Mouse (Mus musculus): ENCODE data around the gene Prr29.
"Not testable (repeated sequence)": the region's sequence is repeated elsewhere in the genome, so short reads cannot be mapped to it uniquely, and the experiment has no call there.

Gene Prr29

DNA sequence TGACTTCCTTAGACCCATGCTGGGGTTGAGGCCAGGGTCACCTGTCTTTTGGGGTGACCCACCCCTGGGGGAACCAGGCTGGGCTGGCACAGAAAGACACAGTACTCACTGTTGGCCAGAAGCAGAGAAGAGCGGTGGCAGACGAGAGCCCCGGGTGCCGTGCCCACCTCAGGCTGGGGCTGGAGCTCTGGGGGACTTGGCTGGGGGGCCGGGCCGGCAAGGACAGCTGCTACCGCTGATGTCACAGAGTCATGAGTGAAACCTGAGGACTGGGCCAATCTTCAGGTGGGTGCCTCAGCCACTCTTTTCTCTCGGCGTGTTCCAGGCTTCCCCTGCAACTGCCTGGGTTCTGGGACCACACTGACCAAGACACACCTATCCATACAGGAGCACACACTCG is at the start of gene Prr29:
Gene Prr29 (plus strand): TSS at position 107 of the 400 bp plus-strand sequence.
- no peak for DNase-seq

DNA sequence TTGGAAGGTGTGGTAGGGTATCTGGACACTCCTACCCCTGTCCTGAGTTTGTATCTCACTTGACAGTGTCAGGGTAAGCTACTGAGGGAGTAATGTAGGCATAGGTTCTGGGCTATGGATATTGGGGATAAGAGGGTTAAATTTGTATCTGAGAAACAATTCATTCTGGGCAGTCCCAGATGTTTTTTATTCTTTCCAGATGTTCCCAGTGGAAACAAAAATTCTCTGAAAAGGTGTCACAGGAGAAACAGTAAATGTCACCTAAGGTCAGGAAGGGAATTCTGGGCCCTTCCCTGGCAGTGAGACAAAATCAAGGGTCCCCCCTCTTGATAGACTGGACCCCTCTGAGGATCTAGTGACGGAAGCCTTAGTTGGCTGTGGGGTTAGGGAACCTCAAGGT is 48.9 kb upstream of the Prr29 start:
- DNase-seq: no peak

DNA sequence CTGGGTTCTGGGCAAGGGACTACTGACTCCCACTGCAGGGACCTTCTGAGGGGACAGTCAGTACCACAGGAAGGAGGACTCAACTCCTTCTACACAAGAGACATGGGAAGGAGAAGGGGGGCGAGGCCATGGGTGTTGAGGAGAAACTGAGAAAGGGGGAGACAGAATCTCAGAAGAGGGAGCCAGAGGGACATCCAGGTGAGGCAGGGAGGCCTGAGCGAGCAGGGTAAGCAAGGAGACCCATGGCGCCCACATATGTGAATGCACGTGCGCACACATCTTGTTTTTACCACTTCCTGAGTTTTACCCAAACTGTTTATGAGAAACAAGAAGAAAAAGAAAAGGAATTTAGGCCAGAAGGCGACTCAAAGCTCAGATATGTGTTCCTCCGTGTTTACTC is 47.5 kb upstream of the Prr29 start:
- no peak for DNase-seq

DNA sequence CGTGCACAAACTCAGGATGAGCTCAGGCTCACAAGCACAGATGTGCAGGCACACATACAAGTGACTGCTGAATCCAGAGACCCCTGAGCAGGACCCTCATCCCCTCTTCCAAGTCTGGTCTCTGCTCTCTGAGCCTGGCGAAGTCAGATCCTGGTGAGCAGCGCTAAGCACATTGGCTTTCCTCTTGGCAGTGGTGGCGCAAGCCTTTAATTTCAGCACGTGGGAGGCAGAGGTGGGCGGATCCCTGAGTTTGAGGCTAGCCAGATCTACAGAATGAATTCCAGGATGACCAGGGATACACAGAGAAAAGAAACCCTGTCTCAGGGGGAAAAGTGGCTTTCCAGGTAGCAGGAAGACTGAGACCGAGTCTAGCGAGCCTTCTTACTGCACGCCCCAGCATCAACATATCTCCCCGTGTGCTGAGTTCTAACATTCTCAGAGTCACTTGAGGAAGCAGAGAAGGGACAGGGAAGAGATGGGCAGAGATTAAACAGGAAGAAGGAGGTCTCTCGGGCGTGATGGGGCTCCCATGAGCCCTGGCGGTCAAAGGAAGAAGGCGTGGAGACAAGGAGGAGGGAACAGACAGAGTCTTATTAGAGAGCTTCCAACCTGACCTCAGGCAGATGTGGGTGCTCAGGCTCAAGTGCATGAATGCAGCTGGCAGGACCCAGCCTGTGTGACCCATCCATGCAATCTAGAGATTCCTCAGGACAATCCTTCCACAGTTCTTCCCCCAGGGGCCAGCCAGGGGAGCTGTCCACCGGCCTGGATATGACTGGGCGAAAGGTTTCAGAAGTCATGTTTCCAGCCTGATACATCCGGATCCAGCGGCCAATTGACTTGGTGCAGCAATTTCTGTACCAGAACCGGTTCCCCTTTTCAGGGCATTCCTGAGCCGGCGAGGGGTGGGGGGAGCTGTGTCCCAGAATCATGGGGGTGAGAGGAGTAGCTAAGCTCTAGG is 46.6 kb upstream of the Prr29 start:
- DNase-seq: no peak

DNA sequence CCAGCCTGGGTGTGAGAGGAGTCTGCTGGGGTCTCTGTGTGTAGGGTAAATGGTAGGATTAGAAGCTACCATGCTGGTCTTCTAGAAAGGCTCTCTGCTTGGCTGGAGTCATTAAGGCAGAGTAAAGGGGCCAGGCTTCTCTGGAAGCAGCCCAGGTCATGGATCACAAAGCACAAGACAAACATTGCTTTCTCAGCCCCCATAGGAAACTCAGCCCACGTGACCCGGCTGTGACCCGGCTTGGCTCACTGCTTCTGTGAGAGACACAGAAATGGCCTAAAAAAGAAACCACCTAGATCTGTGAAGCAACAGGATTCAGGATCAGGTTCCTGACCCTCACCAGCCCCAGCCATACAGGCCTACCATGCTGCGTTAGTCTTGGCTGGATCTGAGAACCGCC is 40.4 kb upstream of the Prr29 start:
- no peak for DNase-seq

DNA sequence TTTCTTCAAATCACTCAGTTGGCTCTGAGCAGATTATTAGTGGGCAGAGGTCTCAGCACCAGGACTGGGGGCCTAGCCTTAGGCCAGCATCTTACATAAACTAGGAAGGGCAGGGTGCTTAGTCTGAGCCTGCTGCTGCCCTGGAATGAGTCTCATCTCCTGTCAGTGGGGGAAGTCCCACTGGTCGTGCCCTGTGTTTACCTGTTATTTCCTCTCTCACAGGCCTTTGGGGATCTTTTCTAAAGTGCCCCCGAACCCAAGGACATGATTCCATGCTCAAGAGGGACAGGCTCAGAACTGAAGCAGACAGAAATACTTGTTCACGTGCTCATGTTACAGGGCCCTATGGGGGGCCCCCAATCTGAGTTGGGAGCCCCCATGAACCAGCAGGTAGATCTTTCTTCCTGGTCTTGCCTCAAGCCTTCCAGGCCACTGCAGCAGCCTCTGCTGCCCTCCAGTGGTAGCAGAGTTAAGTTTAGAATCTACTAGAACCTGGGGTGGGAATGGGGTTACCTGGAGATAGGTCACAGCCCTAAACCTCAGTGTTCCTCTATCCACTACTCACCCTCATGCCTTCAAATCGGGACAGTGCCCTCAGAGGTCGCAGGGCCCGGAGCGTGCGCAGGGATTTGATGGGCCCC is 39.6 kb upstream of the Prr29 start:
- DNase-seq: peak; percentile 17

DNA sequence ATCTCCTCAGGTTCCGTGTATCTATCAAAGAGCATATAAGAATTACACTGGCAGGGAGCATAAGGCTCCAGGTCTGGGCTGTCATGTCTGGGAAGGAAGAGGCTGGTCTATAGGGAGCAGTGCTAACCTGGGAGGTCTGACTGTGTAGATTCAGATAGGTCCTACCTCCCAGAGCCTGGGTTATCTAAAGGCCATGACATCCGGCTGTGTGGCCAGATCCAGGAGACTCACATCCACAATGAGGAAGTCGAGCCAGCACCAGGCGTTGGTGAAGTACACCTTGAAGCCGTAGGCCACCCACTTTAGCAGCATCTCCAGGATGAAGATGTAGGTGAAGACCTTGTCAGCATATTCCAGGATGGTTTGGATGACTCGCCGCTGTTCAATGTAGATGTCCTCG is 38.8 kb upstream of the Prr29 start:
- DNase-seq: no peak

DNA sequence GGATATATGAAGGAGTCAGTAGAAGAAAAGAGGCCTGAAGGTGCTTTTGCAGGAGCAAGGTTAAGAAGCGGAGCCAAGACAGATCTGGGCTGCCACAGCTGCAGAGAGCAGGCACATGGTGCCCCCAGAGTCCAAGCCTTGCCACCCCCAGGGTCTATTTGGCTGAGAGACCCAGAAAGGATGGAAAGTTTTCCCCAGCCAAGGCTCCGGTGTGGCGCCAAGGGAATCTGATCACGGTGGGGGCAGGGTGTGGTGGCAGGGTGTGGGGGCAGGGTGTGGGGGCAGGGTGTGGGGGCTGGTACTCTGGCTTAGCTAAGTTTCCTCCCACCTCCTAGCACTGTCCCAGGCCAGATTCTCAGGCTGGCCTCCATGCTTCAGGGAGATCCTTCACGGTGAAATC is 36.8 kb upstream of the Prr29 start:
- DNase-seq: no peak

DNA sequence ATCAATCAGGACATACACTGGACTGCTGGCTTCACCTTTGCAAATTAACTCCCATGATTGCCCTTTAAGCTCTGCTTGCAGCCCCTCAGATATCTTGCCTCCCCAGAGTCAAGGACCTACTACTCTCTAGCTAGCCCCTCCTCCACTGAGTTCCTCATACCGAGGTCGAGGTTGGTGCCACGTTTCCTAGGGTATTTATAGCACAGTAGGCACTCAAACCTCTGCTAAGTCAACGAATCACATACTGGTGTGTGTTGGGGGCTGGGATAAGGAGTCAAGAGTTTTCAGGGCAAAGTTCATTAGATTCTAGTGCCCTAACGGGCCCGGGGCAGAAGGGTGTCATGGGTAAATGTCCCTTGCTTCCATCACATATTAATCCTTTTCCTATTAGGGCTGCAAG is 36.1 kb upstream of the Prr29 start:
- no peak for DNase-seq

DNA sequence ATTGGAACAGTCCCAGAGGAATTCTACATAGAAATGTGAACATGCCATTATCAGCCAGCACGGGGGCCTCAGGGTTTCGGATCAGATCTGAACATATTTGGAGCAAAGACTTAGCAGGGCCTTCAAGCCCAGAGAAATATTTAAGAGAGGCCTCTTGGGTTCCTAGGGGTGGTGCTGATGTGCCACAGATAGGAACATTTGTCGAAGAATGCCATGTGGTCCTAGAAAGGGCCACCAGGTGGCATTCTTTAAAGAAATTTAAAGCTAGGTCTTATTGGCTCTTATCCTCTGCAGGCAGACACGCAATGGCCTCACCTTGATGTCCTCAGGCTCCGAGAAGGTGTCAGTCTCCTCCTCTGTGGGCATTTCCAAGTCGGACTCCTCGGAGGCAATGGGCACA is 35.6 kb upstream of the Prr29 start:
- peak; percentile 26 for DNase-seq

DNA sequence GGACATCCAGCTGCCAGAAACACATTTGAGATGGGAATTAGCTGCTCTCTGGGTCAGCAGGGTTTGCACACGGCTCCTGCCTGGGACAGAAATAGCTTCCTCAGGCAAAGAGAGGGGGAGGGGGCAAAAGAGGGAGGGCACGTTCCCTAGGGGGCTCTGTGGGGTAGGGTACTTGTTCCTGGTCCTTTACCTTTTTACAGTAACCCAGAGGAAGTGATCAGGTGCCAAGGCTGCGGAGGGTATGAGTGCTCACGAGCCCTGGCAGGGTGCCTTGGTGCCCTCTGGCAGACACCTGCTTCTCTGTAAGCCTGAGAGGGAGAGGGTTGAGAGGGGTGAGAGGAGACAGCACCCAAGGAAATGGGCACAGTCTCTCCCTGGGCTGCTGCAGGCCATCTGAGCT is 32.8 kb upstream of the Prr29 start:
- DNase-seq: no peak

DNA sequence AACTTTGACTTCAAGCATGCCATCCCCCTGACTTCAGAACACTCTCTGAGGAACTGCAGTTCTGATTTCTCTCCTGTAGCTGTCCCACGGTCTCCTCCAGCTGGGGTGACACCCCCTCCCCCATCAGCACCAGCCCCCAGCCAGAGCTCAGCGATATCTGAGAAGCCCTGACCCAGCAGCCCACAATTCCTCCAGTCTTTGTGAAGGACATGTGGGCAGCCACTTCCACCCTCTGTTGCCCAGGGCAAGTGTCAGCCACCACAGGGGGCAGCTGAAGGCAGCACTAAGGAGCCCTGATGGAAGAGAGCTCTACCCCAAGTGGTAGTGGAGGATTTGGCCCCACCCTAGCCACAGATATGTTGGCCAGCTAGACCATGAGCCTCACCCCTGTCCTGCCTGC is 31.2 kb upstream of the Prr29 start:
- no peak for DNase-seq

DNA sequence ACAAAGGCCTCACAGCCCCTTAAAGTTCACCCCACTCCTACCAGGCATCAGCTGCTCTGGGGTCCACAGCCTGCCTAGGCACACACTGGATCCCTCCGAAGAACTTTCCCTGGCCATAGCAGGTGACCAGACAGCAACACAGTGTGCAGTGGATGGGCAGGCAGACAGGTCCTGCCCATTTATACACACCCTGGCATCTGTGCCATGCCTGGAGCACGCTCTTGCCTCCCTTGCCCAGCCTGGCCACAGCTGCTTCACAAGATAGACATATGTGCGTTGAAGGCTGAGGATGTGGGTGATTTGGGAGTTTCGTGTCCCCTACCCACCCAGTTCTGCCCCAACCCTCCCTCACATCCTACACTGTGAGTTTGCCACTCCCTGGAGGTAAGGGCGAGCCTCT is 27.2 kb upstream of the Prr29 start:
- no peak for DNase-seq

DNA sequence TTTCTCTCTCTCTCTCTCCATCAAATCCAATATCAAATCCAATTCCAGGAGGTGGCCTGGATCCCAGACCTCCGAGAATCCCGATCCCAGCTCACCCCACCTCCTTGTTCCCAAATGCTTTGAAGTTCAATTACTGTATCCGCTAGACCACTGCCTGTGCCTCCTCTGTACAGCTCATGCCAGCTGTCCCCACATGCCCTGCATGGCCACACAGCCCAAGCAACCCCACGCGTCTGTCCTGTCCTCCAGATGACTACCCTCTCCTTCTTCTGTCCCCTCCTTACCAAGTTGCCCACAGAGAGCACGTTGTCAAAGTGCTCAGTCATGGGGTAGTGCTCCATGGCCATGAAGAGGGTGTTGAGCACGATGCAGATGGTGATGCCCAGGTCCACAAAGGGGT is 26.4 kb upstream of the Prr29 start:
- DNase-seq: no peak

DNA sequence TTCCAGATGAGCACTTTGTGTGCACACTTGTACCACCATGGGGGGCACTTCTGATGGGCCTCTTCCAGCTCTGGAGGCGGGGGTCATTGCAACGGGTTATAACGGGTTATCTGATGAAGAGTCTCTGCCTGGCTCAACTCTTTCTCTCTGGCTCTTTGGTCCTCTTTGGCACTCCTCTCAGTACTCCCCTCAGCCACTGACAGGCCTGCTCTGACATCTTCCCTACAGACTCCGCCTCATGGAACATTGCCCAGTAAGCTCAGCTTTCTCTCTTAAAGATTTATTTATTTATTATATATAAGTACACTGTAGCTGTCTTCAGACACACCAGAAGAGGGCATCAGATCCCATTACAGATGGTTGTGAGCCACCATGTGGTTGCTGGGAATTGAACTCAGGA is 25.9 kb upstream of the Prr29 start:
- DNase-seq: not testable (repeated sequence)

DNA sequence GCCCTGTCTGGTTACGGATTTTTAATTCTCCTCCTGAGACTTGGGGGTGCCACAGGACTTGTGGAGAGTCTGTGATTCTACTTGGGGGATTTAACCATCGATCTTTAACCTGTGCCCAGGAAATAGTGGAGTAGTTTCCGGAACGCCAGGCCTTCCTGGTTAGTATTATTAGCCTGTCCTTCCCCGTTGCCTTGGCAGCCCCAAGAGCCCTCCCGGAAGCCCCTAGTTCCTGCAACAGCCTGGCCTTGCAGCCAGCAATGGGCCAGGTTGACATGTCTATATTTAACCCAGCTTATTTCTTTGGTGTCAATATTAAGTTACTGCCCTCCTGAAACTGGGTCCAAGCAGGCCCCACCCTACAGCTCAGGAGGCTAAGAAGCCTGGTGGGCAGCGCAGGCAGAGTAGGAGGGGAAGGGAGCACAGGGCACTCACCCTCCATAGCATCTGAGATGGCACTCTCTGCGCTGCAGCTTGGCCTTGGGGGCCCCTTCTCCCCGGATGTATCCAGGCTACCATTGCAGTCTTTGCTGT is 24.2 kb upstream of the Prr29 start:
- DNase-seq: no peak

DNA sequence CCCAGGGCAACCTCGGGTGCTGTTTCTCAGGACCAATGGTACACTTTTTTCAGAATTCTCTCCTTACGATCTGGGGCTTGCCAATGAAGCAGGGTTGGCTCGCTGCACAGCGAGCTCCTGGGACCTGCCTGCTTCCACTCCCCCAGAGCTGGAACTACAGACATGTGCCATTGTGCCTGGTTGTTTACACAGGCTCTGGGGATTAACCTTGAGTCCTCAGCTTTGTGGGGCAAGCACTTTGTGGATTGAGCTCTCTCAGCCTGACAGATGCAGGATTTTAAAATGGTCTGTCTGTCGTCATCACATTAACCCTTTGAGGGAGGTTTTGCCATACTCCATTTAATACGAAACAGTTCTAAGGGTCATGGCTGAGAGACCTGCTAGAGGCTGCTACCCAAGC is 20.4 kb upstream of the Prr29 start:
- no peak for DNase-seq

DNA sequence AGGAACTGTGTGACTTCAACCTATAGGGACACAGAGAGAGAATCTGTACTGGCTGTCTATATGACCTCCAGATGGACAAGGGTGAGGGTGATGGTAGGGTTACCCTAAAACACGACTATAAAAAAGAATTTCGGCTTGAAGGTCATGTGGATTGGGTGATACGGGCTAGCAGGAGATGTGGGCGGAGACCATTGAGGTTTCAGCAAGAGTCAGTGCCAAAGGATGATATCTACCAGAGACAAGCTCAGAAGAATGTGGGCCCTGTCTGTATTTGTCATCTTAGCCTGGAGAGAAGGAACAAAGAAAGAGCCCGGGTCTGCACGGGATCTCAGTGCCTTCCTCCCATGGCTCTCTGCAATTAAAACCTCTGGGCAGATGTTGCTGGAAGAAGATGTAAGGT is 15.5 kb upstream of the Prr29 start:
- DNase-seq: no peak

DNA sequence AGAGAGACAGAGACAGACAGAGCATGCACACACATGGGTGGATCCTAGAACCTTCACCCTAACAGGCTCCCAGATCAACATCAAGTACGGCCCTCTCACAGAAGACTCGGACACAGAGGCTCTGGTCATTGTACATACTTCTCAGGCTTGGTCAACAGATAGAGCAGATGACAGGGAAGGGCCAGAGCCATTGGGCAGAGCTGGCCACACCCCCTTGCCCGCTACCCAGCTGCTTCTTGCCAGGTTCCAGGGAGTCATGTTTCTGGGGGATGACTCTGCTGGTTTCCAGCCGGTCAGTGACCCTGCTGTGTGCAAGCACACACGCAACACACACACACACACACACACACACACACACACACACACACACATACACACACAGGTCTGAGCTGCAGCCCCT is 14.4 kb upstream of the Prr29 start:
- DNase-seq: no peak

DNA sequence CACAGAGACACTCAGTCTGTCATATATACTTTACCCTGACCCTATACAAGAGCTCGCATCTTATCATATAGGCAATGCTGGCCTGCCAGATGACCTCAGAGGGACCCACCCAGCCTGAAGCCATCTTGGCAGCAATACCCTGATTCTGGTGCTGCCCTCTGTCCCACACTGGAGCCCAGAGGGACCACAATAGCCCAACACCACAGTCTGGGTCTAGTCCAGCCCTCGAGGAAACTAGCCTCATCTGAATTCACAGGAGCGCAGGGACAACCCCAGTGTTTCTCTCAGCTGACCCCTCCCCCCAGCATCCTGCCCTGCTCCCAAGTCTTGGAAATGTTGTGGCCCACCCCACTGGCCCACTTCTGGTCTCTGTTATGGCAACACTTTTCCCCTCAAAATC is 14.0 kb upstream of the Prr29 start:
- DNase-seq: no peak

DNA sequence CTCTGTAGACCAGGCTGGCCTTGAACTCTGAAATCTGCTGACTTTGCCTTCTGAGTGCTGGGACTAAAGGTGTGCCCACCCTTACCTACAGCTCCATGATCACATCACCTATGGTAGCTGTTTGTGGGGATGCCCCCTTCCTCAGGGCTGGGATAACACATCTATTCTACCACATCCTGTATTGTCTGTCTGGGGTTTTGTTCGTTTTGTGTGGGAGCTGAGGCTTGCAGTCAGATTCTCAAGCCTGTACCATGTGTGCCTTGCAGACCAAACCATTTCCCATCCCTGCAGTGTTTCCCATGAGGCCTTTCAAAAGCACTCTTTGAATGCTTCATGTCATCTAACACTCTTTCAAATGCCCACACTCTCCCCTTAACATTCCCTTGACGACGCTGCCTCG is 13.3 kb upstream of the Prr29 start:
- DNase-seq: no peak

DNA sequence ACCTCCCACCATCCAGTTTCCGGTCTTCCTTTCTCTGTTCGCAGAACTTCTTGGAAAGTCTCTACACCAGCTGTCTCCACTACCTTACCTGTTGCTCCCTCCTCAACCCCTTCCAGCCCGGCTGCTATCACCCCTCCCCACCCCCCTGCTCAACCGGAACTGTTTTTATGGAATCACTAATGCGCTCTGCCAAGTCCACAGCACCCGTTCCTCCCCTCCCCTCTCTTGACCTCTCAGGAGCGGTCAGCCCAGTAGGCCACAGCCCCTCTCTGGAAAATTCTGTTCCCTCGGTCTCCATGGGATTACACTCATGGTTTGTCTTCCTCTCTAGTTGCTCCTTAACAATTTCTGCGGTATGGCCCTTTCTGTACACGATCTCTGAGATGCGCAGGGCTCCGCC is 12.1 kb upstream of the Prr29 start, which contains the start of gene Scn4a:
Gene Scn4a (minus strand): TSS at position 101 of the 400 bp plus-strand sequence.
- no peak for DNase-seq

DNA sequence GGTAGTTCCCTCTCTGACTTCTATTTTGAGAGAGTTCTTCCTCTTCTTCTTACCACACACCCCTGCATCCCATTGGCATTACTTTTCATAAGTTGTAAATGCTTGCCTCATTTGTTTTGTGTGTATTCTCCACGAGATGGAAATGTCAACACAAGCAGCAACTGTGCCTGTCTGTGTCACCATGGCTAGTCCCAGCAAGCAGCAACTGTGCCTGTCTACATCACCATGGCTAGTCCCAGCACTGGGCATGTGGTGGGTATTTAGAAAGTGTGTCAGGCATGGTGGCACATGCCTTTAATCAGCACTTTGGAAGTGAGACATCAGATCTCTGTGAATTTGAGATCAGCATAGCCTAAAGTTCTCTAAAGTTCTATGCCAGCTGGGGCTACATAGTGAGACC is 11.1 kb upstream of the Prr29 start:
- no peak for DNase-seq

All from layer of hippocampus, adult 9-11 months (tissue).